Comparison of ENCODE assay signal across 22 mouse cellular contexts in genomic region chr2:91268706-91269105, GRCm38 (mm10). TPM values are rescaled to one million over a fixed set of nuclear protein-coding genes. Genes with fewer than 3 reads are reported as not detected.
A peak's percentile ranks its signal among the peaks of the same experiment; 100 is the strongest.
DNase-seq lines count a peak whose midpoint lies in the region; ATAC-seq and TF ChIP-seq lines count a peak whose summit lies in the region.
"Had no signal": no experiment of that assay in that cellular context is flagged by ENCODE, and none has a peak within 500 bp of the region (broad histone marks: within the 10 kb centered on the region; RNA-seq: fewer than 3 reads in every experiment).

No protein-coding gene starts in this region.

- no peak for TF ChIP-seq POLR2A in cerebellum, adult 2 months (IDR thresholded peaks at IDR 0.05; ENCODE audit: borderline replicate concordance, insufficient read depth, low read length)

- no peak for TF ChIP-seq CTCF in cerebellum, adult 2 months (IDR thresholded peaks at IDR 0.05; ENCODE audit: borderline replicate concordance, insufficient read depth, low read depth, low read length)
- TF ChIP-seq CTCF in liver, postnatal 0 days (IDR thresholded peaks at IDR 0.05; ENCODE audit: low read depth), result no peak

- H3K9me3 ChIP-seq in liver, embryonic 13.5 days (replicated peaks), result no peaks in the 10 kb centered on the region
- H3K9me3 ChIP-seq in liver, postnatal 0 days (ENCODE audit: low read length), result no peaks in the 10 kb centered on the region
- H3K9me3 ChIP-seq in hindbrain, embryonic 12.5 days (replicated peaks), result no peaks in the 10 kb centered on the region
- H3K9me3 ChIP-seq: embryonic facial prominence, embryonic 13.5 days; forebrain, embryonic 12.5 days; G1E; heart, embryonic 10.5 days; hindbrain, embryonic 15.5 days had no signal

- 0 out of 2 replicates have a peak, but pooled peaks have one; percentile 25 for TF ChIP-seq EP300 in liver, postnatal 0 days (IDR thresholded peaks at IDR 0.05; ENCODE audit: low read depth)

- peaks cover 72% of the 10 kb centered on the region for H3K36me3 ChIP-seq in liver, embryonic 13.5 days
- H3K36me3 ChIP-seq in liver, postnatal 0 days (replicated peaks; ENCODE audit: insufficient read depth, low read length), result peaks cover 66% of the 10 kb centered on the region
- H3K36me3 ChIP-seq in hindbrain, embryonic 12.5 days, result peaks cover 63% of the 10 kb centered on the region

- H3K4me1 ChIP-seq in cerebellum, adult 2 months (ENCODE audit: control insufficient read depth, insufficient read depth, low read length), result peaks cover 20% of the 10 kb centered on the region
- H3K4me1 ChIP-seq in liver, embryonic 13.5 days (replicated peaks), result peaks cover 49% of the 10 kb centered on the region
- H3K4me1 ChIP-seq in liver, postnatal 0 days (ENCODE audit: insufficient read depth), result peaks cover 37% of the 10 kb centered on the region
- peaks cover 17% of the 10 kb centered on the region for H3K4me1 ChIP-seq in hindbrain, embryonic 12.5 days

- no peaks in the 10 kb centered on the region for H3K27me3 ChIP-seq in cerebellum, adult 2 months (ENCODE audit: control insufficient read depth, insufficient read depth, low read length)
- no peaks in the 10 kb centered on the region for H3K27me3 ChIP-seq in liver, embryonic 13.5 days
- no peaks in the 10 kb centered on the region for H3K27me3 ChIP-seq in liver, postnatal 0 days (ENCODE audit: insufficient read depth, low read length)
- no peaks in the 10 kb centered on the region for H3K27me3 ChIP-seq in hindbrain, embryonic 12.5 days
- H3K27me3 ChIP-seq: embryonic facial prominence, embryonic 13.5 days; forebrain, embryonic 12.5 days; hindbrain, embryonic 15.5 days had no signal

- H3K4me3 ChIP-seq in cerebellum, adult 2 months (replicated peaks; ENCODE audit: insufficient read depth, low read depth, low read length), result no peak overlapping the region
- no peak overlapping the region for H3K4me3 ChIP-seq in liver, embryonic 13.5 days (replicated peaks)
- 0 out of 2 replicates have a peak overlapping the region, but pooled peaks have one; percentile 3 for H3K4me3 ChIP-seq in liver, postnatal 0 days (ENCODE audit: low read depth, low read length)
- no peak overlapping the region for H3K4me3 ChIP-seq in hindbrain, embryonic 12.5 days
- H3K4me3 ChIP-seq: embryonic facial prominence, embryonic 13.5 days; forebrain, embryonic 12.5 days; heart, embryonic 10.5 days; hindbrain, embryonic 15.5 days had no signal

- H3K9ac ChIP-seq in liver, embryonic 13.5 days, result 0 out of 2 replicates have a peak overlapping the region, but pooled peaks have one; percentile 34
- H3K9ac ChIP-seq in liver, postnatal 0 days (replicated peaks), result peak overlapping the region; percentile 34; the same call in 1 of the 2 replicates
- H3K9ac ChIP-seq in hindbrain, embryonic 12.5 days, result no peak overlapping the region
- H3K9ac ChIP-seq: embryonic facial prominence, embryonic 13.5 days; forebrain, embryonic 12.5 days; hindbrain, embryonic 15.5 days had no signal

- no peak for DNase-seq in cerebellum, adult 2 months
- no peak for DNase-seq in cerebellum, adult 9-11 months
- peak; percentile 32 for DNase-seq in liver
- DNase-seq in liver, embryonic 13.5 days, result no peak
- peak; percentile 58 for DNase-seq in liver, postnatal 0 days
- no peak for DNase-seq in heart, adult 8-10 months (ENCODE audit: low spot score)
- DNase-seq in adipocyte (ENCODE audit: low spot score), result no peak
- DNase-seq: adrenal gland, postnatal 10 days; B cell, adult 2 months; cerebellum, adult 11 months; cerebellum, adult 9-10 months; gastrocnemius, postnatal 25 days; heart, postnatal 10 days had no signal

- H3K4me2 ChIP-seq in liver, embryonic 13.5 days, result peak overlapping the region; percentile 32
- peak overlapping the region; percentile 57 for H3K4me2 ChIP-seq in liver, postnatal 0 days (ENCODE audit: low read depth, low read length)
- H3K4me2 ChIP-seq in hindbrain, embryonic 12.5 days (replicated peaks), result no peak overlapping the region
- H3K4me2 ChIP-seq: embryonic facial prominence, embryonic 13.5 days; forebrain, embryonic 12.5 days; hindbrain, embryonic 15.5 days had no signal

- H3K27ac ChIP-seq in cerebellum, adult 2 months (ENCODE audit: insufficient read depth, low read length), result peak overlapping the region; percentile 62
- peak overlapping the region; percentile 78 for H3K27ac ChIP-seq in liver, embryonic 13.5 days
- peak overlapping the region; percentile 94 for H3K27ac ChIP-seq in liver, postnatal 0 days (ENCODE audit: low read depth)
- H3K27ac ChIP-seq in hindbrain, embryonic 12.5 days, result no peak overlapping the region
- H3K27ac ChIP-seq: embryonic facial prominence, embryonic 13.5 days; forebrain, embryonic 12.5 days; heart, embryonic 10.5 days; hindbrain, embryonic 15.5 days had no signal

- WGBS in cerebellum, adult 2 months, result 67% methylated on average over 2 of the region's 2 CpGs
- WGBS in liver, embryonic 13.5 days (ENCODE audit: insufficient replicate concordance), result 70% methylated on average over 2 of the region's 2 CpGs
- WGBS in liver, postnatal 0 days (ENCODE audit: insufficient replicate concordance), result 48% methylated on average over 2 of the region's 2 CpGs
- WGBS in hindbrain, embryonic 12.5 days, result 89% methylated on average over 2 of the region's 2 CpGs

- ATAC-seq in liver, embryonic 13.5 days (ENCODE audit: low read depth), result no peak
- peak; percentile 13 for ATAC-seq in liver, postnatal 0 days
- no peak for ATAC-seq in hindbrain, embryonic 12.5 days (ENCODE audit: low FRiP score)
- ATAC-seq: CD4-positive, CD25-positive, alpha-beta regulatory T cell, adult 4 months; forebrain, embryonic 16.5 days had no signal

RNA-seq across cellular contexts. Expression of gene Arfgap2, which starts 3.9 kb away (rescaled TPM):
- polyA plus RNA-seq in cerebellum, adult 2 months (2012; rRNA removed), result 51.9 and 54.1 TPM in 2 replicates
- polyA plus RNA-seq in liver, embryonic 13.5 days (2015; fragmentation: Nextera tagmentation; extraction: Ambion mirVana), result 64.1 and 70.4 TPM in 2 replicates
- polyA plus RNA-seq in liver, postnatal 0 days (2015; fragmentation: Nextera tagmentation; extraction: Ambion mirVana), result 64.2 and 65.1 TPM in 2 replicates
- polyA plus RNA-seq in hindbrain, embryonic 12.5 days (2016; fragmentation: Nextera tagmentation; extraction: Ambion mirVana), result 84.5 and 85.6 TPM in 2 replicates
- 10 to 100 TPM; 53.7 to 61.8 (median 55.7) TPM for total RNA-seq in heart, adult 8-10 months (2022)

RNA-seq across cellular contexts. Expression of gene Pacsin3, which starts 13.0 kb away (rescaled TPM):
- polyA plus RNA-seq in cerebellum, adult 2 months (2012; rRNA removed), result 153 and 159 TPM in 2 replicates
- polyA plus RNA-seq in liver, embryonic 13.5 days (2015; fragmentation: Nextera tagmentation; extraction: Ambion mirVana), result 10.5 and 11.5 TPM in 2 replicates
- 27.8 and 28.5 TPM in 2 replicates for polyA plus RNA-seq in liver, postnatal 0 days (2015; fragmentation: Nextera tagmentation; extraction: Ambion mirVana)
- 21.5 and 25.6 TPM in 2 replicates for polyA plus RNA-seq in hindbrain, embryonic 12.5 days (2016; fragmentation: Nextera tagmentation; extraction: Ambion mirVana)
- 100 to 1,000 TPM; 168 to 198 (median 178) TPM for total RNA-seq in heart, adult 8-10 months (2022)
- total RNA-seq: granulocyte monocyte progenitor cell, adult 5-6 weeks had no signal

RNA-seq across cellular contexts. Expression of gene Ddb2, which starts 31.9 kb away (rescaled TPM):
- polyA plus RNA-seq in cerebellum, adult 2 months (2012; rRNA removed), result 34.5 and 41.5 TPM in 2 replicates
- 5.5 and 6.0 TPM in 2 replicates for polyA plus RNA-seq in liver, embryonic 13.5 days (2015; fragmentation: Nextera tagmentation; extraction: Ambion mirVana)
- 4.0 and 4.2 TPM in 2 replicates for polyA plus RNA-seq in liver, postnatal 0 days (2015; fragmentation: Nextera tagmentation; extraction: Ambion mirVana)
- 10.6 and 13.4 TPM in 2 replicates for polyA plus RNA-seq in hindbrain, embryonic 12.5 days (2016; fragmentation: Nextera tagmentation; extraction: Ambion mirVana)
- total RNA-seq in heart, adult 8-10 months (2022), result 1 to 10 TPM; 1.7 to 4.2 (median 3.3) TPM

Comparison
In these comparisons a context has a peak if more than half of its experiments do, and no peak if none do; other contexts are left out.
1. DNase-seq: peak in liver (single experiment) and liver, postnatal 0 days (single experiment); none in cerebellum, adult 2 months (0 of 2), cerebellum, adult 9-11 months (single experiment), liver, embryonic 13.5 days (single experiment), heart, adult 8-10 months (single experiment) and adipocyte (single experiment).